Mouse (Mus musculus) gastrocnemius, postnatal 25 days (tissue): ENCODE measurements around the gene Frmd4a. TPM values are rescaled to one million over a fixed set of nuclear protein-coding genes. Genes with fewer than 3 reads are reported as not detected.
"Not testable (repeated sequence)": the region's sequence is repeated elsewhere in the genome, so short reads cannot be mapped to it uniquely, and the experiment has no call there.

ENCODE experiments used
- DNase-seq: peaks from one replicate; pipeline ENCODE4 v3.0.0; 2022
- total RNA-seq, 2 experiments: library from RNA; stranded (reverse); gene quantifications; 1 replicate in 1 of 2; 2 replicates in 1 of 2; pipeline ENCODE4 v1.2.3; 2021

The Frmd4a gene
- total RNA-seq, 2 experiments from 2014 or later = 5.3 to 5.6 TPM

- no peak for DNase-seq
Observed at GRCm38 (mm10) chr2:4557466-4557865, 539.9 kb downstream of the Frmd4a start.

- no peak for DNase-seq
Observed at GRCm38 (mm10) chr2:4558651-4559203, 541.2 kb downstream of the Frmd4a start.

- peak; percentile 87 for DNase-seq
Observed at GRCm38 (mm10) chr2:4559211-4559882, 541.8 kb downstream of the Frmd4a start.

GRCm38 (mm10) chr2:4559883-4560247 is 542.3 kb downstream of the Frmd4a start:
- no peak for DNase-seq

GRCm38 (mm10) chr2:4560516-4560915 is 543.0 kb downstream of the Frmd4a start:
- DNase-seq = not testable (repeated sequence)

- no peak for DNase-seq
Observed at GRCm38 (mm10) chr2:4561196-4561595, 543.7 kb downstream of the Frmd4a start.

GRCm38 (mm10) chr2:4562373-4562772 is 544.9 kb downstream of the Frmd4a start:
- no peak for DNase-seq

GRCm38 (mm10) chr2:4562826-4563225 is 545.3 kb downstream of the Frmd4a start:
- DNase-seq = no peak

GRCm38 (mm10) chr2:4563322-4563721 is 545.8 kb downstream of the Frmd4a start:
- DNase-seq = no peak

GRCm38 (mm10) chr2:4566260-4566955 is 548.9 kb downstream of the Frmd4a start:
- DNase-seq = no peak

- DNase-seq = no peak
Observed at GRCm38 (mm10) chr2:4566956-4567680, 549.6 kb downstream of the Frmd4a start.

GRCm38 (mm10) chr2:4568967-4569366 is 551.5 kb downstream of the Frmd4a start:
- DNase-seq = no peak

GRCm38 (mm10) chr2:4570186-4570861 is 552.8 kb downstream of the Frmd4a start:
- DNase-seq = no peak

GRCm38 (mm10) chr2:4572498-4573263 is 555.2 kb downstream of the Frmd4a start:
- no peak for DNase-seq

GRCm38 (mm10) chr2:4573386-4573785 is 555.9 kb downstream of the Frmd4a start:
- DNase-seq = no peak

GRCm38 (mm10) chr2:4574251-4574650 is 556.7 kb downstream of the Frmd4a start:
- no peak for DNase-seq

- no peak for DNase-seq
Observed at GRCm38 (mm10) chr2:4575163-4575562, 557.6 kb downstream of the Frmd4a start.

GRCm38 (mm10) chr2:4575975-4576374 is 558.5 kb downstream of the Frmd4a start:
- DNase-seq = no peak

GRCm38 (mm10) chr2:4578291-4578690 is 560.8 kb downstream of the Frmd4a start:
- no peak for DNase-seq

- no peak for DNase-seq
Observed at GRCm38 (mm10) chr2:4579357-4580068, 562.0 kb downstream of the Frmd4a start.

- no peak for DNase-seq
Observed at GRCm38 (mm10) chr2:4580666-4581065, 563.1 kb downstream of the Frmd4a start.
